7 mouse cellular contexts compared by ENCODE assay signal in genomic region chrX:12140086-12140740, GRCm38 (mm10). TPM values are rescaled to one million over a fixed set of nuclear protein-coding genes. Genes with fewer than 3 reads are reported as not detected.
A peak's percentile ranks its signal among the peaks of the same experiment; 100 is the strongest.
DNase-seq lines count a peak whose midpoint lies in the region; ATAC-seq lines count a peak whose summit lies in the region.

No protein-coding gene starts in this region.

- H3K4me1 ChIP-seq in forebrain, embryonic 14.5 days (ENCODE audit: control insufficient read depth, insufficient read depth, low read length), result no peaks in the 10 kb centered on the region
- peaks cover 23% of the 10 kb centered on the region for H3K4me1 ChIP-seq in kidney, embryonic 16.5 days (ENCODE audit: insufficient read depth, low read length)
- H3K4me1 ChIP-seq in midbrain, embryonic 16.5 days (ENCODE audit: control insufficient read depth, insufficient read depth, low read length), result peaks cover 2% of the 10 kb centered on the region

- H3K4me2 ChIP-seq in forebrain, embryonic 14.5 days (ENCODE audit: low read length), result peak overlapping the region; percentile 56
- H3K4me2 ChIP-seq in kidney, embryonic 16.5 days (replicated peaks; ENCODE audit: low read depth, low read length), result peak overlapping the region; percentile 60
- peak overlapping the region; percentile 57 for H3K4me2 ChIP-seq in midbrain, embryonic 16.5 days (ENCODE audit: low read length)

- WGBS in forebrain, embryonic 14.5 days, result 7% methylated on average over 44 of the region's 51 CpGs
- 5% methylated on average over 46 of the region's 51 CpGs for WGBS in kidney, embryonic 16.5 days
- 4% methylated on average over 46 of the region's 51 CpGs for WGBS in midbrain, embryonic 16.5 days

- no peaks in the 10 kb centered on the region for H3K9me3 ChIP-seq in forebrain, embryonic 14.5 days (replicated peaks; ENCODE audit: control insufficient read depth, low read length)
- H3K9me3 ChIP-seq in kidney, embryonic 16.5 days (ENCODE audit: low read length), result no peaks in the 10 kb centered on the region
- no peaks in the 10 kb centered on the region for H3K9me3 ChIP-seq in midbrain, embryonic 16.5 days (replicated peaks; ENCODE audit: control insufficient read depth, low read length, poor library complexity, severe bottlenecking)

- H3K36me3 ChIP-seq in forebrain, embryonic 14.5 days (ENCODE audit: control insufficient read depth, insufficient read depth, low read length), result no peaks in the 10 kb centered on the region
- H3K36me3 ChIP-seq in kidney, embryonic 16.5 days (ENCODE audit: insufficient read depth, low read length), result no peaks in the 10 kb centered on the region
- no peaks in the 10 kb centered on the region for H3K36me3 ChIP-seq in midbrain, embryonic 16.5 days (ENCODE audit: control insufficient read depth, insufficient read depth, low read length)

- no peak for ATAC-seq in forebrain, embryonic 14.5 days
- peak; percentile 11; the same call in 1 of the 2 replicates for ATAC-seq in kidney, embryonic 16.5 days (ENCODE audit: low FRiP score, low TSS enrichment)
- no peak for ATAC-seq in midbrain, embryonic 16.5 days

- H3K27me3 ChIP-seq in forebrain, embryonic 14.5 days (replicated peaks; ENCODE audit: control insufficient read depth, insufficient read depth, low read length), result peaks cover 33% of the 10 kb centered on the region
- H3K27me3 ChIP-seq in kidney, embryonic 16.5 days (ENCODE audit: insufficient read depth, low read length), result peaks cover 54% of the 10 kb centered on the region
- peaks cover 22% of the 10 kb centered on the region for H3K27me3 ChIP-seq in midbrain, embryonic 16.5 days (ENCODE audit: control insufficient read depth, insufficient read depth, low read depth, low read length)

- peak overlapping the region; percentile 26 for H3K4me3 ChIP-seq in forebrain, embryonic 14.5 days (ENCODE audit: low read depth, low read length)
- H3K4me3 ChIP-seq in kidney, embryonic 16.5 days (ENCODE audit: low read length), result peak overlapping the region; percentile 40
- peak overlapping the region; percentile 32 for H3K4me3 ChIP-seq in midbrain, embryonic 16.5 days (ENCODE audit: low read depth, low read length)

- H3K27ac ChIP-seq in forebrain, embryonic 14.5 days (ENCODE audit: low read depth, low read length), result no peak overlapping the region
- no peak overlapping the region for H3K27ac ChIP-seq in kidney, embryonic 16.5 days (ENCODE audit: low read length)
- H3K27ac ChIP-seq in midbrain, embryonic 16.5 days (ENCODE audit: low read length), result no peak overlapping the region

- peak overlapping the region; percentile 64 for H3K9ac ChIP-seq in forebrain, embryonic 14.5 days (ENCODE audit: low read length)
- H3K9ac ChIP-seq in kidney, embryonic 16.5 days (replicated peaks; ENCODE audit: low read length), result peak overlapping the region; percentile 77
- H3K9ac ChIP-seq in midbrain, embryonic 16.5 days (ENCODE audit: low read depth, low read length), result peak overlapping the region; percentile 53

- peak; percentile 47 for DNase-seq in thymus, postnatal 4 days
- no peak for DNase-seq in thymus, postnatal 10 days (ENCODE audit: low spot score in 2 of 2)
- no peak for DNase-seq in forebrain, embryonic 14.5 days (ENCODE audit: low spot score)
- no peak for DNase-seq in right cerebral cortex, postnatal 14 days
- no peak for DNase-seq in right cerebral cortex, adult 18-20 months

RNA-seq across cellular contexts. Expression of gene Bcor, which starts 19.9 kb away (rescaled TPM):
- 17.5 and 18.8 TPM in 2 replicates for polyA plus RNA-seq in forebrain, embryonic 14.5 days (2014; fragmentation: Nextera tagmentation; extraction: Ambion mirVana)
- polyA plus RNA-seq in kidney, embryonic 16.5 days (2015; fragmentation: Nextera tagmentation; extraction: Ambion mirVana), result 16.7 and 19.9 TPM in 2 replicates
- 14.7 and 16.8 TPM in 2 replicates for polyA plus RNA-seq in midbrain, embryonic 16.5 days (2015; fragmentation: Nextera tagmentation; extraction: Ambion mirVana)
